Mouse (Mus musculus) liver, embryonic 12.5 days (tissue): ENCODE results near the gene Gm45711. TPM values are rescaled to one million over a fixed set of nuclear protein-coding genes. Genes with fewer than 3 reads are reported as not detected.

Experiments used
- polyA plus RNA-seq: library from polyadenylated mRNA; unstranded; fragments of >200 nt; fragmentation: Nextera tagmentation; extraction: Ambion mirVana; gene quantifications from 2 replicates; pipeline ENCODE4 v1.2.1, GENCODE M21; 2016

The Gm45711 gene
- polyA plus RNA-seq, 1 experiment from 2014 or later: not detected

Other genes with a start within 250 kb of the Gm45711 start
- gene Cdh5, start 208.5 kb downstream of the Gm45711 start, polyA plus RNA-seq: 9.4 and 9.9 TPM in 2 replicates
- gene Bean1, start 139.6 kb downstream of the Gm45711 start, polyA plus RNA-seq: 0.06 TPM in 1 of 2 replicates, not detected in the other
- 8.1 and 9.1 TPM in 2 replicates for gene Tk2, start 61.5 kb downstream of the Gm45711 start, polyA plus RNA-seq
- gene Cklf, start 59.2 kb downstream of the Gm45711 start, polyA plus RNA-seq: 20.6 and 21.6 TPM in 2 replicates
- gene Cmtm2a, start 16.9 kb downstream of the Gm45711 start, polyA plus RNA-seq: not detected in 2 replicates
- not detected in 2 replicates for gene Cmtm1, start 64 bp upstream of the Gm45711 start, polyA plus RNA-seq
- gene Gm11020, start 11.5 kb upstream of the Gm45711 start, polyA plus RNA-seq: not detected in 2 replicates
- not detected in 2 replicates for gene Cmtm2b, start 12.1 kb upstream of the Gm45711 start, polyA plus RNA-seq
- 34.5 and 34.8 TPM in 2 replicates for gene Cmtm3, start 29.3 kb upstream of the Gm45711 start, polyA plus RNA-seq
- gene Cmtm4, start 85.7 kb upstream of the Gm45711 start, polyA plus RNA-seq: 0.67 and 0.68 TPM in 2 replicates
- gene Dync1li2, start 133.0 kb upstream of the Gm45711 start, polyA plus RNA-seq: 22.8 and 25.2 TPM in 2 replicates
- gene Terb1, start 199.8 kb upstream of the Gm45711 start, polyA plus RNA-seq: 0.04 and 0.07 TPM in 2 replicates
- 47.5 and 48.8 TPM in 2 replicates for gene Nae1, start 224.6 kb upstream of the Gm45711 start, polyA plus RNA-seq
- 2.2 and 2.3 TPM in 2 replicates for gene Car7, start 224.6 kb upstream of the Gm45711 start, polyA plus RNA-seq